Mouse (Mus musculus): ENCODE results near the gene Adcy10. TPM values are rescaled to one million over a fixed set of nuclear protein-coding genes. Genes with fewer than 3 reads are reported as not detected.
A peak's percentile ranks its signal among the peaks of the same experiment; 100 is the strongest.

Adcy10 gene
- polyA plus RNA-seq, 1 experiment from 2014 or later, result not detected

DNA sequence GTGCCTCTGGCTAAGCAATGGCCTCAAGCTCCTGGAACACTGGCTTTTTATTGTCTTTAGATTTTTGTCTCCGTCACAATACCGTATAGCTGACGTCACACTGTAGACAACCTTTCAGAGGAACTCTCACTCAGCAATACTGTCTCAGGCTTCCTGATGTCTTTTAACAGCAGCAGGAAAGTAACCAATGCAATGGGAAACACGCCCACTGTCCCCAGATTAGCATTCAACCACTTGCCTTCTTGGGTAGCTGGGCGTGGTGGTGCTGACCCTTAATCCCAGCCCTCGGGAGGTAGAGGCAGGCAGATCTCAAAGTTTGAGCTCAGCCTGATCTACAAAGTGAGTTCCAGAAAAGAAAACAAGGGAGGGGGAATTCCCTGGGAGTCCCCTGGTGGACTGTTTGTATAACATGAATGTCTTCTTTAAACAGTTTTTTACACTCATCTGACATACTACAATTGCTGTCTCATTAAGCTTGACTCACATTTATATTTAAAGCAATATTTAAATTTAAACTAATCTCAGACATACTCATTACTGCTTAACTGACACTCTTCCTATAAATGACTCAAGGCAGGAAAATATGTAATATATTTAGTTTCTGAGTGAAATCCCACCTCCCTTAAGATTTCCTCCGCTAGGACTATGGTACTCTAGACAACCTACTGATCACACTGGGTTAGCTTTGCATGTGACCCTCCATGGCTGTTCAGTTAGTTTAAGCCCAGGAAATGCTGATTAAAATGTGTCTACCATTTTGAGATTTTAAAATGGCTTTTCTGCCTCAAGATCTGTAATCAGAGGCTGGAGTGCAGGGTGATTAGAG is 124.7 kb downstream of the Adcy10 start:
- Histone ChIP-seq H3K4me2 (no peak overlapping the region), H3K4me1 (peaks cover 25% of the 10 kb centered on the region), H3K9me3 (no peaks in the 10 kb centered on the region), H3K36me3 (peaks cover 32% of the 10 kb centered on the region), H3K4me3 (no peak overlapping the region), H3K27me3 (no peaks in the 10 kb centered on the region), H3K9ac (no peak overlapping the region), H3K27ac (peak overlapping the region; percentile 47)
- 41% methylated on average over 7 of the region's 7 CpGs for WGBS
- no peak for ATAC-seq (ENCODE audit: borderline replicate concordance, extremely low read depth, low FRiP score, low TSS enrichment)

DNA sequence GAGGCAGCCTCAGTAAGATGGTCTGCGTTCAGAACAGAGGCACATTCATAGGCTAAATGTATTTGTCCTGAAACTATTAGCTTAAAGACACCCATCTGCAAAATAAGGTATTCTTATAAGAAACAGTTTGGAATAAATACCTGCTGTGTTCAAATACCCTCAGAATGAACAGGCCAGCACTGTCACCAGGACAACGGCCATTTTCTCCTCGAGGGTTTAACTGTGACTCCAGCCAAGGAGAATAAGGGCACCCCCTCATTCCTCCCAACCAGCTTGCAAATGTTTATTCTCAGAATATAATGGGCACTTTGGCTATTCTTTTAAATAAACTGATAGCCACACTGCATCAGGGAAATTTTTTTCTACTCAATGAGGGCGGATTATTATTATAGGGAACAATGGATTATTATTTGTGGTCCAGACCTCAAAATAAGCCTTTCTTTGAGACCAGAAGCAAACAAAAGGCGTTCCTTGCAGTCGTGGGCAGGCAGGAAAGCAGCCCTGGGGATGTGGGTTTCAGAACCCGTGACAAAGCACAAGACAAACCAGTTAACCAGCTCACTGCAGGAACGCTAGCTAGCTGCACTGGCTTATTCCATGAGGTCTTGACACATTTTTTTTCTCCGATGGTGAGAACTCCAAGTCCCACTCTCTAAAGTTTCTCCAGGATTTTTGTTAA is 125.5 kb downstream of the Adcy10 start:
- H3K9ac ChIP-seq, result no peak overlapping the region
- peaks cover 32% of the 10 kb centered on the region for H3K36me3 ChIP-seq
- H3K4me3 ChIP-seq, result no peak overlapping the region
- H3K27me3 ChIP-seq, result no peaks in the 10 kb centered on the region
- peaks cover 20% of the 10 kb centered on the region for H3K4me1 ChIP-seq
- WGBS, result 43% methylated on average over 9 of the region's 9 CpGs
- H3K27ac ChIP-seq, result peak overlapping the region; percentile 47
- no peak for ATAC-seq (ENCODE audit: borderline replicate concordance, extremely low read depth, low FRiP score, low TSS enrichment)
- H3K4me2 ChIP-seq, result no peak overlapping the region
- H3K9me3 ChIP-seq, result no peaks in the 10 kb centered on the region

DNA sequence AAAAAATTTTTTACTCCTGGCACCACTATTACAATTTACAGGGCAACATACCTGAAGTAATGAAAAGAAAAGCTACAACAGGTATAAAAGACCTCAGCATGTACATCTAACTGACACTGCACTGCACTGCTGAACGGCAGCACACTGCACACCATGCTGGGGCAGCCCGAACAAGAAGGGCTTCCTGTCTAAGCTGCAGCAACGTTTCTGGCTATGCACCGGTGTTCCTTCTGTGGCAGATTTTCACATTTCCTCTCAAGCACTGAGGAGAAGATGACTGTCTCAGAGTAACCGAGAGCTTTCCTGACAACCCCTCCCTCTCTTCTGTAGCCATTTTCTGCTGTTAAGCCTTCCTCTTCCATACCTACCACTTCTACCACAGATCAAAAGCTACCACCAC is 127.7 kb downstream of the Adcy10 start:
- WGBS, result 49% methylated on average over 5 of the region's 5 CpGs
- H3K4me2 ChIP-seq, result no peak overlapping the region
- peaks cover 41% of the 10 kb centered on the region for H3K4me1 ChIP-seq
- no peak overlapping the region for H3K27ac ChIP-seq
- no peak for ATAC-seq (ENCODE audit: borderline replicate concordance, extremely low read depth, low FRiP score, low TSS enrichment)
- H3K9me3 ChIP-seq, result no peaks in the 10 kb centered on the region
- H3K27me3 ChIP-seq, result no peaks in the 10 kb centered on the region
- peaks cover 18% of the 10 kb centered on the region for H3K36me3 ChIP-seq
- no peak overlapping the region for H3K4me3 ChIP-seq
- no peak overlapping the region for H3K9ac ChIP-seq

DNA sequence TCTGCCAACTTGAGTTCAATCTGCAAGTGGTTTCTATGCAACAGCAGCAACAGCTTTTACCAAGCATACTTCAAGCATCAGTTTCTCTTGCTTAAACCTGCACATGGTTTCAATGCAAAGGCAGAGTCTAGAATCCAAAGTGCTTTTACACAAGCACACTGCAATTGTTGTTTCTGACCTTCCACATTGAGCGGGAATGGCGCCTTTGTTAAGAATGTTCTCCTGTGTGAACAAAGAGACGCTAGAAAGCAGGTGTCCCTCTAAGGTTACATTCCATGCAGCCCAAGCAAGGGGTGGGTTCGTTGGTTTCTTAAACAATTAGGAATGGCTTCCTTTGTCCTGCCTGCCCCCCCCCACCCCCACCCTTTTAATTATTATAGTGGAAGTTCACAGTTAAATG is 128.9 kb downstream of the Adcy10 start:
- Histone ChIP-seq H3K4me1 (peaks cover 54% of the 10 kb centered on the region), H3K4me3 (no peak overlapping the region), H3K27me3 (no peaks in the 10 kb centered on the region), H3K36me3 (peaks cover 13% of the 10 kb centered on the region), H3K4me2 (no peak overlapping the region), H3K9me3 (no peaks in the 10 kb centered on the region), H3K27ac (no peak overlapping the region), H3K9ac (no peak overlapping the region)
- no peak for ATAC-seq (ENCODE audit: borderline replicate concordance, extremely low read depth, low FRiP score, low TSS enrichment)
- WGBS, result 67% methylated on average over 4 of the region's 4 CpGs

DNA sequence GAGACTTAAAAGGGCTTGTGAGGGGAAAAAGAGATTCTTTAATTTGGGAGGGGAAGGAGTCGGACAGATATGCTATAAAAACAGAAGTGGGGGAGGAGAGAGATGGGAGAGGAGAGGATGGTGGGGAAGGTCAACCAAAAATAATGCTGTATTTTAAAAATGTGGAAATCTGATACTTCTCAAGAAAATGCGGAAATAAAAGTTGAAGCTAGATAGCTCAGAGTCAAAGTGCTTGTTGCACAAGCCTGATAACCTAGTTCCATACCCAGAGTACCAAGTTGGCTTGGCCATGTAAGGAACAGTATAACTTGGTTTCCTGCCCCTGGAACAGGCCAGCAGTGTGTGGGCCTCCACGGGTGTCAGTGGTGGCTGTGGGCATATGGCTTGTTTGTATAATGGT is 129.8 kb downstream of the Adcy10 start:
- ATAC-seq (ENCODE audit: borderline replicate concordance, extremely low read depth, low FRiP score, low TSS enrichment), result no peak
- H3K9ac ChIP-seq, result no peak overlapping the region
- H3K4me3 ChIP-seq, result no peak overlapping the region
- no peaks in the 10 kb centered on the region for H3K9me3 ChIP-seq
- H3K27me3 ChIP-seq, result no peaks in the 10 kb centered on the region
- no peak overlapping the region for H3K4me2 ChIP-seq
- 93% methylated on average over 3 of the region's 3 CpGs for WGBS
- H3K4me1 ChIP-seq, result peaks cover 57% of the 10 kb centered on the region
- no peak overlapping the region for H3K27ac ChIP-seq
- peaks cover 13% of the 10 kb centered on the region for H3K36me3 ChIP-seq

DNA sequence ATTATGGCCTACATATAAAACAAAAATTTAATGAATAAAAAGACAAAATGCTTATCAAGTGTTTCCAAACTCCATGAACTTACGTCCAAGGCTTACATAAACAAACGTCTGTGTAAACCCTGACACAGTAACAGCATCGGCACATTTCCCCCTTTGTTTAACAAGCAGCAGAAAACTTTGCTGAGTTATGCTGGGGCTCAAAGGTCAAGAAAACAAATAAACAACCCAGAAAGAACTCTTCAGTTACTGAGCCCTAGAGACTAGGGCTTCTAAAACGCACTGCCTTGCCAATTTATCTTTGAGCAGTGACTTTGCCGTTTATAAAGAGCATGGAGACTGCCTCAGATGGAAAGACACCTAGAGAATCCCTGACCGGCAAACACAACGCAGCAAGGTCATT is 131.7 kb downstream of the Adcy10 start:
- Histone ChIP-seq H3K4me3 (no peak overlapping the region), H3K27ac (peak overlapping the region; percentile 88), H3K9ac (no peak overlapping the region), H3K9me3 (no peaks in the 10 kb centered on the region), H3K36me3 (peaks cover 13% of the 10 kb centered on the region), H3K4me1 (peaks cover 56% of the 10 kb centered on the region), H3K4me2 (peak overlapping the region; percentile 16; the same call in 1 of the 2 replicates), H3K27me3 (no peaks in the 10 kb centered on the region)
- ATAC-seq (ENCODE audit: borderline replicate concordance, extremely low read depth, low FRiP score, low TSS enrichment), result peak; percentile 48; the same call in 1 of the 2 replicates
- WGBS, result 11% methylated on average over 7 of the region's 7 CpGs

DNA sequence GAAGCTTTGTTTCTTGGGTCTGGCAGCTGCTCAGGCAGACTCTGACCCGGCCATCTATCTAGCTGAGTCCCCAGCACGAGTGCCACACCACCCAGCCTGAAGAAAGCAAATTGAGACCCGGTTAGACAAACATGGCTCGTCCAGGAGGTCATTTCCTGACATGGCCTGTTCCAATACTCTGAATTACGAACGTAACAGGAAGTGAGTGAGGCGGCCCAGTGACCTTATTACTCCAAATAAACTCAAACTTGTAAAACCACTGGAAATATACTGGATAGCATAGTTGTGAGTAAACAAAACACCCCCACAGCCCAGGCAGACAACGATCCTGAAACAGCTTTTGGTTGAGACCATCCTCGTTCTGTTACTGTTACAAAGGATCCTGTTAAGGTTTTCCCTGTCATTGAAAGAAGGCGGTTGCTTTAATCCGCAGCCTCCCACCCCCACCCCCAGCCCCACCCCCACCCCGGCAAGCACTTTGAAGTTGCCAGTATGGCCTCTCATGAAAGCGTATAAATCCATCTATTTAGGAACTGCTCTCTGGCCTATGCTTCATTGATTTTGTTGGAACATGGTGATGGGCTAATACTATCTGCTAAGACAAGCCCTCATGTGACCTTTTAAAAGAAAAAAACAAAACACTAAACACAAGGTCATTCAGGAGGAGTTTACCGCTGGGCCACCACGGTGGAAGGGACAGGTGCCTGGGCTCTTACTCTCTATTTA is 132.3 kb downstream of the Adcy10 start:
- Histone ChIP-seq H3K4me3 (no peak overlapping the region), H3K4me2 (peak overlapping the region; percentile 16; the same call in 1 of the 2 replicates), H3K4me1 (peaks cover 60% of the 10 kb centered on the region), H3K9me3 (no peaks in the 10 kb centered on the region), H3K9ac (no peak overlapping the region), H3K36me3 (peaks cover 16% of the 10 kb centered on the region), H3K27me3 (no peaks in the 10 kb centered on the region), H3K27ac (peak overlapping the region; percentile 88)
- ATAC-seq (ENCODE audit: borderline replicate concordance, extremely low read depth, low FRiP score, low TSS enrichment), result peak; percentile 85; the same call in 1 of the 2 replicates
- WGBS, result 9% methylated on average over 15 of the region's 15 CpGs

DNA sequence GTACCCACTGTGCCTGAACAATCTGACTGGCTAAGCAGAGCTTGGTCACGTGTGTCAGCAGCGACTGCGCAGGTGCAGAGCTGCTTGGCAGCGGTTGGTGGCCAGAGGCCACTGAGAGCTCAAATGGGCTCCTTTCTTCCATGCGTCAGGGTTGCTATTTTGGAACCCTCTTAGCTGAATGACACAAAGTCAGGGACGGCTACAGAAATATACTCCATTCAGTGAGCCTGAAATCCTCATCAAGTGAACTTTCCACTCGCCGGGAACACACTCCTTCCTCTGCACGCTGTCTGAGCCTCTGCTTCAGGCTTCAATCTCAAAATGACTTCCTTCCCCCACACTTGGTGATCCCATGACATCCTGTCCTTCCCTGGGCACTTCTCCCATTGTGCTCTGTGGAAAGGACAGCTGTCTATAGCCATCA is 133.2 kb downstream of the Adcy10 start:
- WGBS, result 59% methylated on average over 9 of the region's 9 CpGs
- H3K4me3 ChIP-seq, result no peak overlapping the region
- H3K27me3 ChIP-seq, result no peaks in the 10 kb centered on the region
- H3K36me3 ChIP-seq, result peaks cover 20% of the 10 kb centered on the region
- peaks cover 68% of the 10 kb centered on the region for H3K4me1 ChIP-seq
- ATAC-seq (ENCODE audit: borderline replicate concordance, extremely low read depth, low FRiP score, low TSS enrichment), result no peak
- H3K4me2 ChIP-seq, result no peak overlapping the region
- peak overlapping the region; percentile 88 for H3K27ac ChIP-seq
- H3K9me3 ChIP-seq, result no peaks in the 10 kb centered on the region
- H3K9ac ChIP-seq, result no peak overlapping the region

DNA sequence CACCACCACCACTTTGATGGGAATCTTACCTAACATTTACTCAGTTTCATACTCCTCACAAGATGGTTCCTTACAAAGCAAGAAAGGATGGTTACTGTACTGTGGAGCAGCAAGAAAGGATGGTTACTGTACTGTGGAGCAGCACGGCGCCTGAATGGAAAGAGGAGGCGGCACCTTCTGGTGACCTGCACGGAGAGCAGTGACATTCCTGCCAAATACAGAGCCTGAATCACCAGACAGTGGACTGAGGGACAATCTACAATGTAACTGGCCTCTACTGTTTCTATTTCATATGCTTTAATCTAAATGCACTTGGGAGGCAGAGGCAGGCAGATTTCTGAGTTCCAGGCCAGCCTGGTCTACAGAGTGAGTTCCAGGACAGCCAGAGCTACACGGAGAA is 140.1 kb downstream of the Adcy10 start:
- Histone ChIP-seq H3K27me3 (no peaks in the 10 kb centered on the region), H3K9me3 (no peaks in the 10 kb centered on the region), H3K4me3 (no peak overlapping the region), H3K4me2 (no peak overlapping the region), H3K36me3 (peaks cover 6% of the 10 kb centered on the region; the same call in 1 of the 2 replicates), H3K4me1 (peaks cover 39% of the 10 kb centered on the region), H3K9ac (no peak overlapping the region), H3K27ac (no peak overlapping the region)
- ATAC-seq (ENCODE audit: borderline replicate concordance, extremely low read depth, low FRiP score, low TSS enrichment), result no peak
- WGBS, result 78% methylated on average over 5 of the region's 5 CpGs

DNA sequence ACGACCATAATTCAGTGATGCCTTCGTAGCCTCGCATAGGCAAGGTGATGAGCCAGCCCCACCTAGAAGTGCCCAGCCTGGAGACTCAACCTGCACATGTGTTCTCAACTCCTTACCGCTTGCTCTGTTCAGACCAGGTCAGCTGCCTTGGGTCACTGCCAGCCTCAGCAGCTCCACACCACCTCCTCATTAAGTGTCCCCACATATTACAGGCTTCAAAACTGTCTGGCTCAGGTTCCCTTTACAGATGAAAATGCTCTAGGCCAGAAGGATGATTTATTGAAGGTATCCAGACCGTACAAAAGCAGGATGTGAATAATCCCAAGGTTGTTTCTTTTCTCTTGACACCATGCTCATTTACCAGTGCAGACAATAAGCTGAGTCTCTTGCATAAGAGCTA is 140.9 kb downstream of the Adcy10 start:
- 76% methylated on average over 5 of the region's 5 CpGs for WGBS
- Histone ChIP-seq H3K9me3 (no peaks in the 10 kb centered on the region), H3K27ac (no peak overlapping the region), H3K27me3 (no peaks in the 10 kb centered on the region), H3K4me3 (no peak overlapping the region), H3K4me2 (no peak overlapping the region), H3K9ac (no peak overlapping the region), H3K36me3 (peaks cover 6% of the 10 kb centered on the region; the same call in 1 of the 2 replicates), H3K4me1 (peaks cover 39% of the 10 kb centered on the region)
- no peak for ATAC-seq (ENCODE audit: borderline replicate concordance, extremely low read depth, low FRiP score, low TSS enrichment)

All from lung, embryonic 15.5 days (tissue).